Mouse (Mus musculus): ENCODE results near the gene Cplx3. TPM values are rescaled to one million over a fixed set of nuclear protein-coding genes. Genes with fewer than 3 reads are reported as not detected.

The Cplx3 gene
- polyA plus RNA-seq, 1 experiment from 2014 or later, result not detected

GRCm38 (mm10) chr9:57625674-57626500, 19.8 kb upstream of the Cplx3 start:
- H3K4me2 ChIP-seq (replicated peaks; ENCODE audit: low read depth, low read length), result no peak overlapping the region
- no peaks in the 10 kb centered on the region for H3K9me3 ChIP-seq (ENCODE audit: low read length)
- WGBS, result 81% methylated on average over 15 of the region's 15 CpGs
- H3K4me1 ChIP-seq (ENCODE audit: insufficient read depth, low read length), result no peaks in the 10 kb centered on the region
- no peak for ATAC-seq (ENCODE audit: low FRiP score, low TSS enrichment)
- no peak overlapping the region for H3K4me3 ChIP-seq (ENCODE audit: low read length)
- H3K27me3 ChIP-seq (ENCODE audit: insufficient read depth, low read length), result no peaks in the 10 kb centered on the region
- no peak overlapping the region for H3K9ac ChIP-seq (replicated peaks; ENCODE audit: low read length)
- no peak overlapping the region for H3K27ac ChIP-seq (ENCODE audit: low read length)
- peaks cover 66% of the 10 kb centered on the region for H3K36me3 ChIP-seq (ENCODE audit: insufficient read depth, low read length)

GRCm38 (mm10) chr9:57624295-57624694, 18.2 kb upstream of the Cplx3 start:
- no peak overlapping the region for H3K9ac ChIP-seq (replicated peaks; ENCODE audit: low read length)
- no peak overlapping the region for H3K27ac ChIP-seq (ENCODE audit: low read length)
- WGBS, result 76% methylated on average over 7 of the region's 7 CpGs
- no peaks in the 10 kb centered on the region for H3K27me3 ChIP-seq (ENCODE audit: insufficient read depth, low read length)
- no peak overlapping the region for H3K4me2 ChIP-seq (replicated peaks; ENCODE audit: low read depth, low read length)
- no peak overlapping the region for H3K4me3 ChIP-seq (ENCODE audit: low read length)
- H3K4me1 ChIP-seq (ENCODE audit: insufficient read depth, low read length), result no peaks in the 10 kb centered on the region
- no peak for ATAC-seq (ENCODE audit: low FRiP score, low TSS enrichment)
- H3K9me3 ChIP-seq (ENCODE audit: low read length), result no peaks in the 10 kb centered on the region
- H3K36me3 ChIP-seq (ENCODE audit: insufficient read depth, low read length), result peaks cover 50% of the 10 kb centered on the region

- no peak within 1 kb of the TSS for H3K4me3 ChIP-seq (ENCODE audit: low read length)
- no peak within 1 kb of the TSS for H3K27ac ChIP-seq (ENCODE audit: low read length)
- no peaks in the 10 kb centered on the region for H3K4me1 ChIP-seq (ENCODE audit: insufficient read depth, low read length)
- no peak for ATAC-seq (ENCODE audit: low FRiP score, low TSS enrichment)
- no peaks in the 10 kb centered on the region for H3K27me3 ChIP-seq (ENCODE audit: insufficient read depth, low read length)
- H3K36me3 ChIP-seq (ENCODE audit: insufficient read depth, low read length), result peaks cover 15% of the 10 kb centered on the region
- no peak within 1 kb of the TSS for H3K4me2 ChIP-seq (replicated peaks; ENCODE audit: low read depth, low read length)
- no peak within 1 kb of the TSS for H3K9ac ChIP-seq (replicated peaks; ENCODE audit: low read length)
- no peaks in the 10 kb centered on the region for H3K9me3 ChIP-seq (ENCODE audit: low read length)
- 91% methylated on average over 5 of the region's 5 CpGs for WGBS
Measured at GRCm38 (mm10) chr9:57620674-57621073, 14.6 kb upstream of the Cplx3 start, which contains the start of gene Lman1l. Gene Lman1l, minus strand, starts transcription at chr9:57620774.

GRCm38 (mm10) chr9:57618854-57619253, 12.8 kb upstream of the Cplx3 start:
- Histone ChIP-seq H3K9ac (replicated peaks; ENCODE audit: low read length) (no peak overlapping the region), H3K4me1 (ENCODE audit: insufficient read depth, low read length) (no peaks in the 10 kb centered on the region), H3K4me3 (ENCODE audit: low read length) (no peak overlapping the region), H3K27ac (ENCODE audit: low read length) (no peak overlapping the region), H3K9me3 (ENCODE audit: low read length) (no peaks in the 10 kb centered on the region), H3K4me2 (replicated peaks; ENCODE audit: low read depth, low read length) (no peak overlapping the region), H3K36me3 (ENCODE audit: insufficient read depth, low read length) (no peaks in the 10 kb centered on the region), H3K27me3 (ENCODE audit: insufficient read depth, low read length) (no peaks in the 10 kb centered on the region)
- ATAC-seq (ENCODE audit: low FRiP score, low TSS enrichment), result no peak
- 65% methylated on average over 8 of the region's 8 CpGs for WGBS

- Histone ChIP-seq H3K9ac (replicated peaks; ENCODE audit: low read length) (no peak overlapping the region), H3K4me2 (replicated peaks; ENCODE audit: low read depth, low read length) (no peak overlapping the region), H3K27ac (ENCODE audit: low read length) (no peak overlapping the region), H3K4me3 (ENCODE audit: low read length) (no peak overlapping the region), H3K9me3 (ENCODE audit: low read length) (no peaks in the 10 kb centered on the region), H3K27me3 (ENCODE audit: insufficient read depth, low read length) (no peaks in the 10 kb centered on the region), H3K4me1 (ENCODE audit: insufficient read depth, low read length) (no peaks in the 10 kb centered on the region), H3K36me3 (ENCODE audit: insufficient read depth, low read length) (no peaks in the 10 kb centered on the region)
- no peak for ATAC-seq (ENCODE audit: low FRiP score, low TSS enrichment)
- WGBS, result 78% methylated on average over 8 of the region's 8 CpGs
Measured at GRCm38 (mm10) chr9:57617556-57618169, 11.6 kb upstream of the Cplx3 start.

- 86% methylated on average over 4 of the region's 4 CpGs for WGBS
- Histone ChIP-seq H3K36me3 (ENCODE audit: insufficient read depth, low read length) (no peaks in the 10 kb centered on the region), H3K27ac (ENCODE audit: low read length) (no peak overlapping the region), H3K9me3 (ENCODE audit: low read length) (no peaks in the 10 kb centered on the region), H3K27me3 (ENCODE audit: insufficient read depth, low read length) (no peaks in the 10 kb centered on the region), H3K9ac (replicated peaks; ENCODE audit: low read length) (no peak overlapping the region), H3K4me2 (replicated peaks; ENCODE audit: low read depth, low read length) (no peak overlapping the region), H3K4me1 (ENCODE audit: insufficient read depth, low read length) (no peaks in the 10 kb centered on the region), H3K4me3 (ENCODE audit: low read length) (no peak overlapping the region)
- ATAC-seq (ENCODE audit: low FRiP score, low TSS enrichment), result no peak
Measured at GRCm38 (mm10) chr9:57614786-57615185, 8.7 kb upstream of the Cplx3 start.

GRCm38 (mm10) chr9:57613975-57614374, 7.9 kb upstream of the Cplx3 start:
- H3K4me3 ChIP-seq (ENCODE audit: low read length), result no peak overlapping the region
- H3K4me2 ChIP-seq (replicated peaks; ENCODE audit: low read depth, low read length), result no peak overlapping the region
- no peaks in the 10 kb centered on the region for H3K27me3 ChIP-seq (ENCODE audit: insufficient read depth, low read length)
- H3K9ac ChIP-seq (replicated peaks; ENCODE audit: low read length), result no peak overlapping the region
- H3K27ac ChIP-seq (ENCODE audit: low read length), result no peak overlapping the region
- H3K36me3 ChIP-seq (ENCODE audit: insufficient read depth, low read length), result no peaks in the 10 kb centered on the region
- 69% methylated on average over 7 of the region's 7 CpGs for WGBS
- no peaks in the 10 kb centered on the region for H3K9me3 ChIP-seq (ENCODE audit: low read length)
- H3K4me1 ChIP-seq (ENCODE audit: insufficient read depth, low read length), result no peaks in the 10 kb centered on the region
- no peak for ATAC-seq (ENCODE audit: low FRiP score, low TSS enrichment)

GRCm38 (mm10) chr9:57612587-57612986, 6.5 kb upstream of the Cplx3 start:
- Histone ChIP-seq H3K9me3 (ENCODE audit: low read length) (no peaks in the 10 kb centered on the region), H3K27ac (ENCODE audit: low read length) (no peak overlapping the region), H3K36me3 (ENCODE audit: insufficient read depth, low read length) (no peaks in the 10 kb centered on the region), H3K4me1 (ENCODE audit: insufficient read depth, low read length) (no peaks in the 10 kb centered on the region), H3K27me3 (ENCODE audit: insufficient read depth, low read length) (no peaks in the 10 kb centered on the region), H3K4me3 (ENCODE audit: low read length) (no peak overlapping the region), H3K4me2 (replicated peaks; ENCODE audit: low read depth, low read length) (no peak overlapping the region), H3K9ac (replicated peaks; ENCODE audit: low read length) (no peak overlapping the region)
- 78% methylated on average over 7 of the region's 7 CpGs for WGBS
- ATAC-seq (ENCODE audit: low FRiP score, low TSS enrichment), result no peak

- ATAC-seq (ENCODE audit: low FRiP score, low TSS enrichment), result no peak
- Histone ChIP-seq H3K36me3 (ENCODE audit: insufficient read depth, low read length) (no peaks in the 10 kb centered on the region), H3K4me3 (ENCODE audit: low read length) (no peak overlapping the region), H3K9ac (replicated peaks; ENCODE audit: low read length) (no peak overlapping the region), H3K4me2 (replicated peaks; ENCODE audit: low read depth, low read length) (no peak overlapping the region), H3K27me3 (ENCODE audit: insufficient read depth, low read length) (0 out of 2 replicates have a peak, but pooled peaks cover 4% of the 10 kb centered on the region), H3K9me3 (ENCODE audit: low read length) (no peaks in the 10 kb centered on the region), H3K4me1 (ENCODE audit: insufficient read depth, low read length) (peaks cover 5% of the 10 kb centered on the region), H3K27ac (ENCODE audit: low read length) (no peak overlapping the region)
- 52% methylated on average over 3 of the region's 3 CpGs for WGBS
Measured at GRCm38 (mm10) chr9:57610359-57610826, 4.3 kb upstream of the Cplx3 start.

GRCm38 (mm10) chr9:57609803-57610202, 3.7 kb upstream of the Cplx3 start:
- peaks cover 5% of the 10 kb centered on the region for H3K4me1 ChIP-seq (ENCODE audit: insufficient read depth, low read length)
- H3K4me3 ChIP-seq (ENCODE audit: low read length), result no peak overlapping the region
- no peaks in the 10 kb centered on the region for H3K9me3 ChIP-seq (ENCODE audit: low read length)
- no peak overlapping the region for H3K4me2 ChIP-seq (replicated peaks; ENCODE audit: low read depth, low read length)
- H3K9ac ChIP-seq (replicated peaks; ENCODE audit: low read length), result no peak overlapping the region
- no peaks in the 10 kb centered on the region for H3K36me3 ChIP-seq (ENCODE audit: insufficient read depth, low read length)
- peaks cover 4% of the 10 kb centered on the region; the same call in 1 of the 2 replicates for H3K27me3 ChIP-seq (ENCODE audit: insufficient read depth, low read length)
- 59% methylated on average over 3 of the region's 3 CpGs for WGBS
- no peak for ATAC-seq (ENCODE audit: low FRiP score, low TSS enrichment)
- H3K27ac ChIP-seq (ENCODE audit: low read length), result no peak overlapping the region
